Mouse (Mus musculus): ENCODE data around the gene Crtc3.

Crtc3 gene

DNA sequence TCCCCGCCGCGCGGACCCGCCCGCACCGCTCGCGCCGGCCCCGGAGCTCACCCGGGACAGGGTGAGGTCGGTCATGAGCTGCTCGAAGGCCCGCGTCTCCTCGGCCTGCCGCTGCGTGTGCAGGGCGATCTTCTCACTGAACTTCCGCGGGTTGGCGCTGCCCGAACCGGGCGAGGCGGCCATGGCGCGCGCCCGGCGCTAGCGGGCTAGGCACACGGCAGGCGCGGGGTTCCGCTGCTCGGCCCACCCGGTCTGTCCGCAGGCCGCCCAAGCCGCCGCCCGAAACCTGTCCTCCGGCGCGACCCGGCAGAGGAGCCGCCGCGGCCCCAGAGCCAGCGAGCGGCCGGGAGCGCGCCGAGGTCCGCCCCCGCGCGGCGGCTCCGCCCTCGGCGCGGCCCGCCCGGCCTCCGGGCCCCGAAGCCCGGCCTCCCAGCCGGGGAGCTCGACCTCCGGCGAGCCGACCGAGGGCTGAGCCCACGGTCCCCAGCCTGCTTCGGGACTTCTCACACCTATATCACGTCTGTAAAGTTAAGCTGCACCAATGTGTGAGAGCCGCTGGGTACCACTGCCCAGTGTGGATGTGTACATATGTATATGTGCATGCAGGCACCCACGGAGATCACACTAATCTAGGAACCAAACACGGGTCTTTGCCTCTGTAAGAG lies at the start of gene Crtc3:
Gene Crtc3 (minus strand): TSS at position 322 of the 665 bp plus-strand sequence.
- ChIA-PET POLR2A (interaction anchor here (0.5 to 2.1 kb wide), 32 partner anchors 9 to 580 kb away, joined by 3 to 11 read pairs (median 3); partner anchors contain the start of genes Blm (in 2 of the 4) and Zscan2 (in 2 of the 4)), CTCF (interaction anchor here in 3 of 4 experiments (0.6 to 2.2 kb wide), 10 partner anchors 9 to 643 kb away, joined by 3 to 6 read pairs (median 4); partner anchors contain the start of gene Hddc3 (in 1 of the 3))

DNA sequence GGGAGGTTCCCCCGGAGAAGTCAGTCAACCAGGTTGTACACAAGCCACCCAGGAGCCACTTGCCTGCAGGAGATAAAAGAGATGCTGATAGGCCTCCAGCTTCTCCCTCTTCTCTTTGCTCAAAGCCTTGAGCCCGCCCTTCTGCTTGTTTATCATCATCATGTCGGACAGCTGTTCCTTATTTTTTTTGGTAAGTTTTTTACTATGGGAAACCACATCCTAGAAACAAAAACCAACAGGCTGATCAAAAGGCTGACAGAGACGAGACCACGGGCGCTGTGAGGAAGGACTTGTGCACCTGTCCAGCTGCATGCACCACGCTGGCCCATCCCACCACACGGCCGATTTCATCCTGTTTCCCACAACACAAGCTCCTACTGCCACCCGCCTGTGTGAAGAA lies 47.5 kb upstream of the Crtc3 start:
- CTCF ChIA-PET = interaction anchor here in 2 of 4 experiments (0.6 to 1.1 kb wide), 3 partner anchors 9 to 351 kb away, joined by 3 to 4 read pairs (median 3); no protein-coding TSS in a partner anchor
- POLR2A ChIA-PET = interaction anchor here (0.6 to 5.9 kb wide), 8 partner anchors 9 to 350 kb away, joined by 3 to 42 read pairs (median 5); no protein-coding TSS in a partner anchor

DNA sequence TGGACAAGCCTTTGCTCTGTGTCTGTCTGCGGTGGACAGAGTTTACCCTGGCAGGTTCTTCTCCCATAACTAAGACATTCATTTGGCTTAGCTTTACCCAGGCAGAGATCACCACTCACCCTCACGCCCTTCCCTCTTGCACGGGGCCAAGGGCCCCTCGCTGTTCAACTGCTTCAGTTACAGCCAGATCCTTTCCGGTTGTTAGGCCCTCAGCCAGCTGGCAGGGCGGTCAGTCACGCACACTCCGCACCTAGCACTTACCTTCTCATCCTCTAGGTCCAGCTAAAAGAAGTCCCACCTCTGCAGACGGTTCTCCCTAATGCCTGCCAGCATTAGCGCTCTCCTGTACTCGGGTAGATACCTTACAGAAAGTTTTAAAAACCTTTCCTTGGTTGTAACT lies 44.3 kb upstream of the Crtc3 start:
- ChIA-PET CTCF (interaction anchor here in 3 of 4 experiments (0.5 to 1.7 kb wide), 6 partner anchors 8 to 470 kb away, joined by 3 to 11 read pairs (median 3); no protein-coding TSS in a partner anchor), POLR2A (interaction anchor here in 3 of 4 experiments (0.6 to 5.9 kb wide), 11 partner anchors 8 to 326 kb away, joined by 3 to 42 read pairs (median 4); no protein-coding TSS in a partner anchor)

DNA sequence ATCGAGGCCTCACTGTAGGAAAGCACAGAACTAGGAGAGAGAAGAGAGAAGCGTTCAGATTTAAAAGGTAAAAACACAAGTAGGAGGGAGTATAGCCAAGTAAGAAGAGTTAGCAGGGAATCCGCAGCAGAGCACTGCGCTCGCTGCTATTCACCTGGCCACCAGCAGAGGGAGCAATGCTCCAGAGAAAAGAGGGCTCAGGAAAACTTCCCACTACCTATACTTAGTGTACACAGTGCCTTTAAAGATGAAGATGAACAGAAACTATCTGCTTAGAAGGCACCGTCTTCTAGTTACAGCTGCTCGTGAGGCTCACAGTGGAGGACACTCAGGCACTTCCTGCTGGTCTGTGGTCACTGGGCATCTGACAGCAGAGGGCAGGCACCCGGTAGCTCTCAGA lies 41.0 kb upstream of the Crtc3 start:
- POLR2A ChIA-PET = interaction anchor here (0.7 to 3.7 kb wide), 15 partner anchors 10 to 407 kb away, joined by 3 to 17 read pairs (median 4); no protein-coding TSS in a partner anchor
- CTCF ChIA-PET = interaction anchor here (0.5 to 2.3 kb wide), 46 partner anchors 8 to 889 kb away, joined by 3 to 19 read pairs (median 4); partner anchors contain the start of gene Zscan2 (in 1 of the 4)

DNA sequence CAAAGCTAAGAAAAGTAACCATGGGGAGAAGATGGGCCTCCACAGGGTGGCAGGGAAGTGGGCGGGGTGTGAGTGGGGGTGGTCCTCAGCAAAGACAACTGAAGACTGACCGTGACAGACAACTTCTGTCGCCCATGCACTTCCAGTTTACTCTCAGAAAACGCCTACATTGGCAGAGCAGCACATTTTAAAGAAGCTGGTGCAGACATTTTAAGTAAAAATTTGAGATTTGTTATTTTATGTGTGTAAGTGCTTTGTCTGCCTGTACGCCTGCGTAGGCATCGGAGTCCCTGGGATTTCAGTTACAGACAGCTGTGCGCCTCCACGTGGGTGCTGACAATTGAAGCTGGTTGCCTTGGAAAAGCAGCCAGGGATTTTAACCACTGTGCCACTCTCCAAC lies 32.4 kb upstream of the Crtc3 start:
- CTCF ChIA-PET = interaction anchor here in 3 of 4 experiments (0.8 to 1.2 kb wide), 3 partner anchors 9 to 20 kb away, joined by 3 to 4 read pairs (median 3); no protein-coding TSS in a partner anchor
- POLR2A ChIA-PET = interaction anchor here in 1 of 4 experiments (1.1 kb wide), 1 partner anchor 61 kb away, joined by 3 read pairs; no protein-coding TSS in a partner anchor

DNA sequence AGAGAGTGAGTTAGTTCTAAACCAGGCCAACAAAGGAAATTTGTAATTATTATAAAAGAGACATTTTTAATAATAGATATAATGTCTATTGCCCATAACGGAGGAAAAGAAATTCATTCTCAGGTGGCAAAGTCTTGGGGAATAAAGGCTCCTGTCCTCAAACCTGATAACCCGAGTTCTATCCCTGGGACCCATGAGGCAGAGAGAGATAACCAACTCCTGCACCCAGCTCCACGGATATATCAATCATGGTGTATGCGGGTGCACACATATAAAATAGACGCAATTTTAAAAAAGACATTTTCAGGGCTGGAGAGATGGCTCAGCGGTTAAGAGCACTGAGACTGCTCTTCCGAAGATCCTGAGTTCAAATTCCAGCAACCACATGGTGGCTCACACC lies 30.9 kb upstream of the Crtc3 start:
- CTCF ChIA-PET = interaction anchor here (0.6 to 0.7 kb wide), 4 partner anchors 125 to 348 kb away, joined by 3 to 7 read pairs (median 4); no protein-coding TSS in a partner anchor
- POLR2A ChIA-PET = interaction anchor here in 1 of 4 experiments (0.7 to 0.8 kb wide), 2 partner anchors 10 to 1255 kb away, joined by 3 to 7 read pairs; no protein-coding TSS in a partner anchor

DNA sequence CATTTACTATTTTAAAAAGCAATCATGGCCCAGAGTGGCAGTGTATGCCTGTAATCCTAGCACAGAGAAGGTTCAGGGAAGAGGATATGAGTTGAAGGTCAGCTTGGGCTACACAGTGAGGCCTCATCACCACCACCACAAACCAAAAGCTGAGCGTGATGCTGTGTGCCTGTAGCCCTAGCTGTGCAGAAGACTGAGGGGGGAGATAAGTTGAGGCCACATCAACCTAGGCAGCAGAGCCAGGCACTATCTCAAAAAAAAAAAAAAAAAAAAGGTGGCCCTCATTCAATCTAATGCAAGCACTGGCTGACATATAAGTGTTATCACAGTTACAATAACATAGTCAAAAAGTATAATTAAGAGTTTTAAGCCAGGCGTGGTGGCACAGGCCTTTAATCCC lies 30.4 kb upstream of the Crtc3 start:
- CTCF ChIA-PET = interaction anchor here in 2 of 4 experiments (0.6 to 0.7 kb wide), 2 partner anchors 39 to 312 kb away, joined by 4 to 8 read pairs; no protein-coding TSS in a partner anchor
- POLR2A ChIA-PET = interaction anchor here in 1 of 4 experiments (1.2 kb wide), 1 partner anchor 125 kb away, joined by 3 read pairs; no protein-coding TSS in a partner anchor

DNA sequence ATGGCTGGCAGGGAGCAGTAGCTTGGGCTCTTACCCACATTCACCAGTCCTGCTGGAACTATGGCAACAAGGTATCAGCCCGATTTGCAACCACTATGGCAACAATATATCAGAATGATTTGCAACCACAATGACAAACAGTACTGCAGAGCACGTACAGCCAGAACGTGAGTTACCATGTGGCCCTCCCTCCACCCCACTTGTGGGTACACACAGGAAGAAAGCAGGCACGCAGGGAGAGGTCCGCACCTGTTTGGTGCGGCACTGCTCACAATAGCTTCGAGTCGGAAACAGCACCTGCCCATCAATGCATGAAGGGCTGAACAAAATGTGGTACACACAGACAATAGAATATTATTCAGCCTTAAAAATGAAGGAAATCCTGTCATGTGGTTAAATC lies 29.8 kb upstream of the Crtc3 start:
- CTCF ChIA-PET = interaction anchor here in 1 of 4 experiments (0.6 kb wide), 2 partner anchors 39 to 341 kb away, joined by 3 to 8 read pairs; no protein-coding TSS in a partner anchor
- POLR2A ChIA-PET = interaction anchor here in 1 of 4 experiments (1.2 kb wide), 1 partner anchor 126 kb away, joined by 3 read pairs; no protein-coding TSS in a partner anchor

DNA sequence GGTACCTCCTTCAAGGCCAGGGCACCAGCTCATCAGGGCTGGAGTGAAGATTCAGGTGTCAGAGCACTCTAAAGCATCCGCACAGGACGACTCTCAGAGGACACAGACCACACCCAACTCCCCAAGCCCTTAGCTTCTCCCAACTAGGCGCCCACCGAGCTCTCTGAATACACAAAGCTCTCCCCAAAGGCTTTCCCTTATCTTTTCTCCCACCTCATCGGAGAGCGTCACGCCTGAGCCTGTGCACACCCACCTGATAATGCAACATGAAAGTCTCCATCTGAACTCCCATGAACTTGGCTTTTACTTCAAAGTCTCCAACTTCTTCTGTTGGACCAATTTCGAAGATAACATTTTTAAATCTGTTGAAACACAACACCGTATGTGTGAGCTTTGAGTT lies 28.1 kb upstream of the Crtc3 start:
- ChIA-PET CTCF (interaction anchor here in 1 of 4 experiments (0.6 kb wide), 1 partner anchor 33 kb away, joined by 3 read pairs; no protein-coding TSS in a partner anchor), POLR2A (interaction anchor here in 2 of 4 experiments (0.6 to 1.1 kb wide), 4 partner anchors 29 to 601 kb away, joined by 3 read pairs; partner anchors contain the start of gene Zscan2 (in 1 of the 2))

DNA sequence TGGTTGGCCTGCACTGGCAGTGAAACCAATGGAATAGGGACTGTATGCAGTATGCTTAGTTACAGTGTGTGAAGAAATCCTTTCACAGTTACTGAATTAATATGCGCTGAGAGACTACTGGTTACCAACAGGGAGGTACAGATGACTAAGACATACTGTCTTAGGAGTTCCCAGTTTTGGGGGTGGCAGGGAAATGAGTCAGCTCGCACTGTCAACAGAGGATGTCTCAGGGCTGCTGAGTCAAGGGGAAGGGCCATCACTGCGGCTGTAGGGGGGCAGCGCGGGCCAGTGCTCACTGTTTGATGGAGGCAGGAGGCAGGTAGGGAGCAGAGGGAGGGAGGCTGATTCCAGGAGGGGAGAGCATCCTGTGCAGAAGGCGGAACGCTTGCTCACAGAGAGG lies 26.6 kb upstream of the Crtc3 start:
- ChIA-PET CTCF (interaction anchor here in 1 of 4 experiments (0.6 kb wide), 1 partner anchor 12 kb away, joined by 3 read pairs; no protein-coding TSS in a partner anchor), POLR2A (interaction anchor here in 1 of 4 experiments (0.5 kb wide), 1 partner anchor 419 kb away, joined by 3 read pairs; no protein-coding TSS in a partner anchor)

DNA sequence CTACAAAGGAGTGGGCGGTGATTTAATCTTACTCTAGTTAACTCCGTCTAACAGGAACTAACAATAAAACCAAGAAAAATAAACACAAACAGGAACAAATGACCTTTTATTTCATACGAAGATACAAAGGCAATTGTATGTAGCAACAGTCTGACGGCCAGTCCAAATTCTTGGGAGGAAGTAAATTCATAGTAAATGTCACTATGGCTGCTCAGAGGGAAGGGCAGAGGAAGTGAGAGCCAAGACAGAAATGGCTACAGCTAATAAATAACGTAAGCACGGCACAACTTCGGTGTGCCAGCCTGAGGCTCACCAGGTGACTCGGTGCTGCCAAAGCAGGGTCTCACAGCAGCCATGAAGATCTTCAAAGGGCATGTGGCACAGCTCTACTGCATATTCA lies 22.8 kb upstream of the Crtc3 start:
- ChIA-PET CTCF (no interaction called here), POLR2A (interaction anchor here in 1 of 4 experiments (0.6 to 0.8 kb wide), 2 partner anchors 387 to 1251 kb away, joined by 3 read pairs; no protein-coding TSS in a partner anchor)

DNA sequence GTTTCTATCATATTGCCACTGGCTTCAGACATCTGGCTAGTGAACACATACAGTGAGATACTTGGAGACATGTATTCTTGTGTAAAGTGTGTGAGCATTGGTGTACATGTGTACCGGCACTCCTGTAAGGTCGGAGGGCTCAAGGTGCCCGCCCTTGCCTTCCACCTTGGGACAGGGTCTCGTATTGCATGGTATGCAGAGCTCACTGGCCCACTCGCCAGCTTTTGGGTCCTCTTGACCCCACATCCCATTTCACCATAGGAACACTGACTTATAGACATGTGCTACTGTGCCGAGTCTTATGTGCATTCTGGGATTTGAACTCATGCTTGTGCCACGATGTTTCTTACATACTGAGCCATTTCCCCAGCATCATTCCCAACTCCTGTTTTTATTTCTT lies 21.7 kb upstream of the Crtc3 start:
- ChIA-PET CTCF (no interaction called here), POLR2A (interaction anchor here in 1 of 4 experiments (0.6 to 1.0 kb wide), 3 partner anchors 11 to 332 kb away, joined by 3 to 4 read pairs (median 3); no protein-coding TSS in a partner anchor)

DNA sequence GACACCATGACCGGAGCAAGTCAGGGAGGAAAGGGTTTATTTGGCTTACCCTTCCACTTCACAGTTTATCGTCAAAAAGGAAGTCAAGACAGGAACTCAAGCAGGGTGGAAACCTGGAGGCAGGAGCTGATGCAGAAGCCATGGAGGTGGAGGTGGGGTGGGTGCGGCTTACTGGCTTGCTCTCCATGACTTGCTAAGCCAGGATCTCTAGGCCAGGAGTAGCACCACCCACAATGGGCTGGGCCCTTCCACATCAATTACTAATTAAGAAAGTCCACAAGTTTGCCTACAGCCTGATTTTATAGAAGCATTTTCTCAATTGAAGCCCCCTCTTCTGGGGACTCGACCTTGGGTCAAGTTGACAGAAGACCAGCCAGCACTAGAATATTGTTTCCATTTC lies 15.4 kb upstream of the Crtc3 start:
- CTCF ChIA-PET = no interaction called here
- POLR2A ChIA-PET = interaction anchor here in 2 of 4 experiments (0.6 to 1.6 kb wide), 2 partner anchors 16 to 141 kb away, joined by 3 to 7 read pairs; partner anchors contain the start of gene Crtc3 (in 1 of the 2)

DNA sequence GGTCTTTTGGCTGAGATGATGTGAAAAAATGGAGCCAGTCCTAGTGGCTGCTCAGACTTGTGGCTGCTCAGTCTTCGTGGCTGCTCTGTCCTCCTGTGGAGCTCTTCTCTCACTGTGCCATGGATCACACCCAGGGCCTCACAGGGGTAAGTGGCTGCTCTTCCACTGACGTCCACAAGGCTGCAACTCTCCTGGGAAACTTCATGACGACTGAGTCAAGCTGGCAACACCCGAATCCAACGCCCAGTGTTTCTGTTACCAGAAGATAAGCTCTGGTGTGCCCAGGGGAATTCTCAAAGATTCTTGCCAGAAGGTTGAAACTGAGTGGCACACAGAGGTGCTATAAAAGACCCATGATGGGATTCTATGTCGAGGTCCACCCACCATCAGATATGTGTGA lies 13.8 kb upstream of the Crtc3 start:
- ChIA-PET POLR2A (interaction anchor here in 3 of 4 experiments (0.6 to 1.1 kb wide), 5 partner anchors 13 to 1633 kb away, joined by 3 to 6 read pairs (median 3); no protein-coding TSS in a partner anchor), CTCF (interaction anchor here in 3 of 4 experiments (0.6 to 1.5 kb wide), 13 partner anchors 13 to 1522 kb away, joined by 3 to 6 read pairs (median 3); partner anchors contain the start of gene Crtc3 (in 1 of the 3))

DNA sequence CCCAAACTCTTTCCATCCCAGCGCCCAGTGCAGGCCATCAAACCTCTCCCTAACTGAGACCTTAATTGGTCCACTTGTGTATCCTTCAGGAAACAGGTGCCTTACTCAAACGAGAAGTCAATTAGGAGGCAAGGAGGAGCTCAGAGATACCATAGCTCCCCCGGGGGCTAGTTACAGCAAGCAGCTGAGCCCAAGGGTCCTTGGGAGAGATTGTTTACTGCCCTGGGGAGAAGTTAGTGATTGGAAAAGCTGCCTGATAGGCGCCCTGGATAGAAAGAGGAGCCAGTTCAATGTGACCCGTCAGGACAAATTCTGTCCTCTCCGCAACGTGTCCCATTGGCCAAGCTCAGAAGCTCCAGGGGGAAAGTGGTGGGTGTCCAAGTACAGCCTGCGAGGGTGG lies 11.0 kb upstream of the Crtc3 start:
- CTCF ChIA-PET = interaction anchor here in 2 of 4 experiments (0.7 to 1.2 kb wide), 5 partner anchors 119 to 323 kb away, joined by 3 to 4 read pairs (median 3); no protein-coding TSS in a partner anchor
- POLR2A ChIA-PET = interaction anchor here in 3 of 4 experiments (0.6 to 1.4 kb wide), 8 partner anchors 11 to 394 kb away, joined by 3 to 11 read pairs (median 3); partner anchors contain the start of gene Crtc3 (in 2 of the 3)

DNA sequence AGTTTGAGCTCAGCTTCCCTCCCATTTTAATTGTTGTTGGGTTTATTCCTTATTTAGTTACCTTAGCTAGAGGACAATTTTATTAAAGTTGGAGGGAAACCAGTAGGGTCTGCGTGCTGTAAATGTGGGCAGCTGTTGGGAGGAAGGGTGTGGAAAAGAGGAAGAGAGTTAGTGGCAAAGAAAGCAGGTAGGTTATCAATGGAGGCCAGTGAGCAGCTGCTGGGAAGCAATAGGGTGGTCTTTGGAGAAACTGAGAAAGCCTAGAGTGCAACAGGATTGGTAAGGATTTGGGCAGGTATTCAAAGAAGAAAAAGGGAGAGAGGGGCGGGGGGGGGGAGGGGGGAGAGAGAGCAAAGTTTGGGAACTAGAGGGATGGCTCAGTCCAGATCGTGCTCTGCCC lies 10.3 kb upstream of the Crtc3 start:
- POLR2A ChIA-PET = interaction anchor here in 1 of 4 experiments (0.5 to 0.8 kb wide), 4 partner anchors 10 to 455 kb away, joined by 3 to 5 read pairs (median 4); no protein-coding TSS in a partner anchor
- CTCF ChIA-PET = interaction anchor here in 3 of 4 experiments (0.5 to 1.3 kb wide), 6 partner anchors 31 to 543 kb away, joined by 3 to 5 read pairs (median 4); no protein-coding TSS in a partner anchor

DNA sequence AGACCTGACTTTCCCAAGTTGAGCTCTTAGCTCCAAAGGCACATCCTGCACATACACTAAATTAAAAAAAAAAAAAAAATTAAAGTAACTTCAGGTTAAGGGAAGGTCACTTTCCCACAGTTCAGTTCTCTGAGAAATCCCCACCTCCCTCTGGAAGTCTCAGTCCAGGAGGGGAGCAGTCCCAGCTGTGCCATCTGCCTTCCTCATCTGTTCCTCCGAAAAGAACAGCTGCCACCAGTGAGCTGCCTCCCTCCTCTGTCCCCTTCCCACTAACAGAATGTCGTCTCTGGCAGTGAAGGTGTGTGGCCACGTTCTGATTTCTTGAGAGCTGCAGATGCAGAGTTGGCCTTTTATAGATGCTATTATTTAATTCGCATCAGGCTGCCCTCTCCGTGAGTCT lies 9.2 kb upstream of the Crtc3 start:
- POLR2A ChIA-PET = interaction anchor here in 2 of 4 experiments (0.7 to 1.5 kb wide), 8 partner anchors 9 to 148 kb away, joined by 3 to 4 read pairs (median 4); partner anchors contain the start of gene Crtc3 (in 1 of the 2)
- CTCF ChIA-PET = interaction anchor here (0.5 to 1.5 kb wide), 7 partner anchors 9 to 1085 kb away, joined by 3 to 5 read pairs (median 3); partner anchors contain the start of gene Crtc3 (in 1 of the 4)

DNA sequence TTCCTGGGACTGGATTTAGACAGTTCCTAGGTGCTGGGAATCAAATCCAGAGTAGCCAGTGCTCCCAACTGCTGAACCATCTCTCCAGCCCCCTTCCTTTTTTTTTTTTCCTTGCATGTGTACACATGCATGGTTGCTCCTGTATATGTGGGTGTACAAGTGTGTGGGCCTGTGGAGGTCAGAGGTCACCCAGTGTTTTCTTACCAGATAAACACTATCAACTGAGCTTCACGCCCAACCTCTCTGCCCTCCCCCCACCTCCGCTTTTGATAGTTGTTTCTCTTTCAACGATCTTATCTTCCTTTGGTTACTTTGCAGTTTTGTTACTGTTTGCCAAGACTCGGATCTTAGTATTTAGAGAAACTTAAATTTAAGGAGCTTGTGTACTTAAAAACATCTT lies 8.2 kb upstream of the Crtc3 start:
- POLR2A ChIA-PET = interaction anchor here in 3 of 4 experiments (0.7 to 1.5 kb wide), 4 partner anchors 8 to 149 kb away, joined by 3 to 8 read pairs (median 4); partner anchors contain the start of gene Crtc3 (in 1 of the 3)

More for the DNA sequence above, 8.2 kb upstream of the Crtc3 start:
- CTCF ChIA-PET = interaction anchor here in 1 of 4 experiments (0.6 kb wide), 2 partner anchors 66 to 110 kb away, joined by 3 read pairs; no protein-coding TSS in a partner anchor
